Mouse (Mus musculus): ENCODE data around the gene Calr4.

DNA sequence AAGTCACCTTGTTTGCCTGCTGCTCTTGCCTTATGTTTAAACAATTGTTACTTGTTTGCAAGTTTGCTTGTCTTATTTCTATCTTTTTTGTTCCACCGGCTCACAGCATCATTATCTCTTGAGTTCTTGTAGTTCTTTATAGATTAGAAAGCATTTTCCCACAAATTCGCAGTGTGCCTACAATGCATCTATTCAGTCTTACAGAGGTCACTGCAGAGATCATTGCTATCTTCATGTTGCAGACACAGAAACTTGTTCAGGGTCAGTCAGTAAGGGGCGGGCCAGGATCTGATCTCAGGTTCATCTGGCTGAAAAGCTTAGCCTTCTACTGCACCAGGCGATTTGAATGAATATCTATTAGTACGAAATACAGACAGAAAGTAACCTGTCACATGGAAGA is 20.2 kb downstream of the Calr4 start:
- TF ChIP-seq CTCF (IDR thresholded peaks at IDR 0.05; ENCODE audit: low read depth, low read length) (no peak), POLR2A (IDR thresholded peaks at IDR 0.05; ENCODE audit: borderline replicate concordance, low read depth, low read length) (no peak)
